Mouse (Mus musculus) CH12F3 (cell line): Measurements from ENCODE around the gene Kank4.
"Not testable (repeated sequence)": the region's sequence is repeated elsewhere in the genome, so short reads cannot be mapped to it uniquely, and the experiment has no call there.

Experiments
- in situ Hi-C: fragments of 300-500 bp; cut with MboI; formaldehyde crosslinking; loops from 2 replicates; pipeline ENCODE4 v1.14.3; 2020; ENCODE audit warnings: low sequenced_read_pairs

Gene Kank4

DNA sequence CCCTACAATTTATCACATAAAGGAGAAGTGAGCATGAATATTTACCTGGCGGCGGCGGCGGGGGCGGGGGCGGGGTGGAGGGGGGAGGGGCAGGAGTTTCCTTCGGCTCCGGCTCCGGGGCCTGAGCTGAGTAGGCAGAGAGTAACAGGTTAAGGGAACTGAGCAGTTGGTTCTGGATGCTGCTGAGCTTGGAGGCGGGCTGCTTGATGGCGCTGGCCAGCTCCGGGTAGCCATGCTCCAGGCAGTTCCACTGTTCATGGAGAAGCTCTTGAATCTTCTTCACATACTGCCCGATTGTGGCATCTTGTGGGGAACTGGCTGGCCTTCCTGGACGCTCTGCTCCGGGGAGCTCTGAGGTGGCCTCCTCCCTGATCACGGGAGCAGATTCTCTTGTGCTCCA lies 39.1 kb downstream of the Kank4 start:
- in situ Hi-C loops, result no loop called here

DNA sequence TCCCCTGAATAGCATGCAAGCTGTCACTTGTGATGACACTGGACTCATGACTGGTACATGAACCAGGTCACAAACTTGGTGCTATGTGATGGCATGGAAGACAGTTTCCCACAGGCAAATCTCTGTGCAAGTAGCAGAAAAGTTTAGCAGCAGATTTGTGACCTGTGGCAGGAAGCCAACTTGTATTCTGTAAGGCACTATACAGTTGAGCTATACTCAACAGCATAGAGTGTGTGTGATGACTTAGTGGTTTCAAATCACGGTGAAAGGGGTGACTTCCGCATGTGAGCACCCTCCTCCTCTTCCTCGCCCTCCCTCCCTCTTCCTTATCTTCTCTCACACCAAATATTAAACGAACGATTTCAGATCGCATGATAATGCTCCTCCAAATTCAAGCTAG lies 39.9 kb downstream of the Kank4 start:
- in situ Hi-C loops, result no loop called here

DNA sequence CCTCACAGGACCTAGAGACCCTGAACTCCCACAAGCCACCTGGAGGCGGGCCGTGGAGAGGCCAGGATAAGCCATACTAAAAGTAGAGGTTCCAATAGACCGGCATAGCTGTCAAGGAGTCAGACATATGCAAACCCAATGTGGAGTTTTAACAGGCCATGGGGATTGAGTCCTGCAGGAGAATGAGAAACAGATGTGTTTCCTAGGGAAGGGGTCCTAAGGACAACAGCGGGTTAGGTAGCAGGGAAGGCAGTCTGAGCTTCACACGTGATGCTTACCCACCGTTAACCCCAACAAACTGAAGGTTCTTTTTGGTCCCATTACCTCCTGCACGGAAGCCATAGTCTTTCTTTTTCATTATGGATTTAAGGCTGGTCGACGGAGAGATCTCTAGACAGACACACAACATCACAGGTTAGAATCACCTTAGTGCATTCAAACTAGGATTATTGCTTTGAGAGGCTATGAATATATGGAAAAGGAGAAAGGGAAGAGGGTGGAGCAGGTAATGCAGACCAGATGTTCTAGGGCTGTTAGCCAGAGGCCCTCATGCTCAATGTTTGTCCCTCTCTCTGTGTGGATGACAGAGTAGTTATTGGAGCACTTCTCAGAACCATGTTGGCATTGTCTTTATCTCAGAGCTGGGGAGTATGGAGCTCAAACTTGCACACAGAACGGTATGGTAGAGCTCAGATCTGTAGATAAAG lies 40.5 kb downstream of the Kank4 start:
- in situ Hi-C loops, result no loop called here

DNA sequence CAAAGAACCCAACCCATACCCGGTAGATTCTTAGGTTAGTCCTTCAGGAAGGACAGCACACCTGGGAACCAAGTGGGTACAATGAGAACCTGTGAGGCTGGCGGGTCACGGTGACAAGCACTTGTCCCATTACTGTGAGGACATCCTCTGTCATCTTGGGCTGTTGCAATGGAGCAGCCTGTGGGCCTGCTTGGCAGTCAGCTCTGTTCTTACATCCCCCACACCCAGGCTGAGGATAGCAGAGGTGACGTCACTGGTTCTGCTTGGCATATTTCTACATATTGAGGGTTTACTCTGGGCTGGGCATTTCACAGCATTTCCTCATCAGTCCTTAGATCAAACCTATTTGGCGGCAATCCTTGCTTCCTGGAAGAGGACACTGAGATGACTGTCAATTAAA lies 43.6 kb downstream of the Kank4 start:
- in situ Hi-C loops, result no loop called here

DNA sequence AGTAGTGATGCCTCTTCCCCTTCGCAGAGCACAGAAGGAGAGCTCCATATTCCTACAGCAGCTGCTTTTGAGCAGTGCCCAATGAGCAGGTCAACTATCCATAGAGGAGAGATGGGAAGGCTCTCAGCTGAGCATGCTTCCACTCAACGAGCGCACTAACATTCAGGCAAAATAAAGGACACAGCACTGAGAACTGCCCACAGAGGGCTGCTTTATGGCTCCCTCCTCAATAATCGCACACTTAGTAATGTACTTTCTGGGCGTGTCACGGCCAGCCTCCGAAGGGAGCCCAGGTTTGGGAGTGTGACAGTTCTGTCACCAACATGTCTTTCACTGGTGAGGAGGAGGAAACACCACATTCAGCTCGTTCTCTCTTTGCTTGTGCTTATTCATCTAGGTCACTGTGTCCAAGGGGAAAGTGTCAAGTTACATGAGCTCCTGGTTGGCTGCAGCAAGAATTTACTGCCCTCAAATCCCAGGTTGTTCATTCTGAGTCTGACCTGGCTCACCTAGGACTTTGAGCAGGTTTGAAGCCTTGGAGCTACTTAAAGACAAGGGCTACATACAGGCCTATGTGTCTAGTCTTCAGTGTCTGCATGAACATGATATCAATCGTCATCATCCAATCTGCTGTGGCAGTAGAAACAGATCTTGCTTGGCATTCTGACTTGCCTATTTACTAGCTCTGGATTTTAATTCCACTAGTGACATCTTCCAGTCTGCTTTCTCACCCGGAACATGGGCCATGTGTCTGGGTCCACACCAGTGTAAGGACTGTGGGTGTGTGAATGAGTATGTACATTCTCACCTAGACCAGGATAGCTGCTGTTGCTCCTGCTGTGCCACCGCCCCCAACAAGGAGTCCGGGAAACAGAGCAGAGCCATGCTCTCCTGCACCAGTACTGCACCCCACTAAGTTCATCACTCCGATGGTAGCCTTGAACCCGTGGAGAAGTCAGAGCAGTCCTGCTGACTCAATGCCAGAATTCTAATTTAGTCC lies 49.9 kb downstream of the Kank4 start:
- in situ Hi-C loops, result no loop called here

DNA sequence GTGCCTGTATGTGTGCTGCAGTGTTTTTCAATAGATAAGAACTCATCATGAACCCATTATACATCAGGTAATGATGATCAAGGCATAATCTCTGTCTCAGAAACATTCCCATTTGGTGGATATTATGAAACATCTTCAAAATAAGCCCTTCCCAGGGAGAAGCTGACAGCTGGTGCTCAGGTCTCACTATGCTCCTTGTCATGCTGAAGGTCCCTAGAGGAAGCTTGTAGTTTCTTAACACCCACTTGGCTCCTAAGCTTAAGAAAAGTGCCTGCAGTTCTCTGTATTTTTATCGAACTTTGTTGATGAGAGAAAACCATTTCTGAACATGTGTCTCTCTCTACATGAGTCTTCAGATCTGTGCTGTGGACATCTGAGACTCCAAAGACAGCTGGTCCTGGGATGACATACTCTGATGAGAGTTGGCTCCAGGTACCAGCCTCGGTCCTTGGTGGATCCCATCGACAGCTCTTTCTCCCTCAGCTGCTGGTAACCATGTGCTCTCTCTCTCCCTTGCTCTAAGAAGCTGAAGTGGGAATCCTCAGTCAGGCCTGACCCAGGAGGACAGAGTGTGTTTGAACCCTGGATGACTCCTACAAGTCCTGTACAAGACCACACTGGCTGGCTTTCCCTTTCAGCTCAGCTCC lies 58.3 kb downstream of the Kank4 start:
- in situ Hi-C loops, result no loop called here

DNA sequence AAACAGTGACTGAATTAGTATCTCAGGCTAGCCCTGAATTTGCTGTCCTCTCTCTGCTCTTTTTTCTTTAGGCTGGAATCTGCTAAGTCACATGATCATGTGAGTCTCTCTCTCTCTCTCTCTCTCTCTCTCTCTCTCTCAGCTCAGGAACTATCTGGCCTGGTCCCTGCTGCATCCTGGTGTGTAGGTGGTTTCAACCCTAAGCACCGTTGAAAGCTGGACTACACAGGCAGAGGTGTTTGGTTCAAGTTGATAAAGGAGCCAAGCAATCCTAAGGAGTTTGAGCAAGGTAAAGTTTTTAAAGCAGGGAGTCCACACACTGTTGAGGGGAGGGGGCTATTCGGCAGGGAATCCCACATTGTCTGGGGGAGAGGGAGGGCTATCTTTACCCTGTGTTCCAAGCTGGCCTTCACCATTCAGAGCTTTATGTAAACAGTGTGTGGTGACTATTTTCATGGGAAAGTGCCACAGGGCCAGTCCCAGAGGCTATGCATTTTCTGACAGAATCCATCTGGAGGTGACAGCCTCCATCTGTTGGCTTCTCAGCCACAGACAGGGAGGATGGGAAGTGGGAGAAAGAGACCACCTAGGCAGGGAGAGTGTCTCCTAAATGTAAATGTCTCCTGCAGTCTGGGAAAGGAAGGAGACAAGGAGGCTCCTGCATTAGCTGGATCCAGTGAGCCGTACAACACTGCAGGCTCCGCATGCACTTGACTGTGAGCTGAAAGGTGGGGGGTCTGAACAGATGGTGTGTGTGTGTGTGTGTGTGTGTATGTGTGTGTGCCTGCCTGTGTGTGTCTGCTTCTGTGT lies 59.1 kb downstream of the Kank4 start:
- in situ Hi-C loops, result no loop called here

DNA sequence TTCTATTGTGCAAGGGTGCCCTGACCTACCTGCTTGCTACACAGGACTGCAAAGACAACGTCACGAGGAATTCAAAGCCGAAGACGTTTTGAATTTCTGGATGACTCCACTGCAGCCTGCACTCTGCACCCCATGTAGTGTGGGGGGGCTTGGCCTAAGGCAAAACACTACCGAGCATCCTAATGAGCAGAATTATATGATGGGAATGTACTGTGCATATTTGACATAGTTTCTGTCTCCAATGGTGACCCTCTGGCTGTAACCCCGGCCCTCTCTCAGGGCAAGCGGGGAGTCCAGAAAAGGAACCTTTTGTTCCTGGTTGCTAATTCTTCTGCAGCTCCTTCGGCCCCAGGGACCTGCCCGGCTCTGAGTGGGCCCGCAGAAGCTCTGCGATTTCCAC lies 61.2 kb downstream of the Kank4 start:
- in situ Hi-C loops, result no loop called here

DNA sequence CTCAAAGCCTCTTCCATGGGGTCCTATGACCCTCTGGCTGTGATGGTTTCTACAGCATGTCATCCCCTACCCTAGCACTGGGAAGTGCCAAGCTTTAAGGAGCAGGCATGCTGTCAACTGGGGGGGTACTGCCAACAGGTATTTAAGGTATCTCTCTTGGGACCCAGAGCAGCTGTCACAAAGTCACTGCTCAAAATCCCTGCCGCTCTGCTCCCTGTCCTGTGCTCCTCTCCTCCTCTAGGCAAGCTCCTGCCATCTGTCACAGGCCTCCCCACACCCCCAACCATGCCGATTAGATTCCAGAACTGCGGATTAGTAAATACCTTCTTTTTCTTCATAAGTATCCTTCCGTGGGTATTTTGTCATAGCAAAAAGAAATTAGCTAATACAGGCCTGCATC lies 62.9 kb downstream of the Kank4 start:
- in situ Hi-C loops, result no loop called here

DNA sequence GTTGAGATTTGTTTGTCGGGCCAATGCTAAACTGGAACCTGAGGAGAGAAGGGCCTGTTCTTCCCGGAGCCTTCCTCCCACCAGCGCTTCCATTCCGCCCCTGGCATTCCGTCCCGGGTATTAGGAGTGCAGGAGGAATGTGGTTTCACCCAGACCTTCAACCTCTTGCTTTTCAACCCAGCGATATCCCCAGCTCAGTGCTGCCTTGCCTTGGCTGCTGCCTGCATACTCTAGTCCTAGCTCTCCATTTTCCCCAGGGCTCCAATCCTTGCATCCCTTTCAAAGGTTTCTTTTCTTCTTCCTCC lies 73.5 kb downstream of the Kank4 start:
- in situ Hi-C loops, result no loop called here

DNA sequence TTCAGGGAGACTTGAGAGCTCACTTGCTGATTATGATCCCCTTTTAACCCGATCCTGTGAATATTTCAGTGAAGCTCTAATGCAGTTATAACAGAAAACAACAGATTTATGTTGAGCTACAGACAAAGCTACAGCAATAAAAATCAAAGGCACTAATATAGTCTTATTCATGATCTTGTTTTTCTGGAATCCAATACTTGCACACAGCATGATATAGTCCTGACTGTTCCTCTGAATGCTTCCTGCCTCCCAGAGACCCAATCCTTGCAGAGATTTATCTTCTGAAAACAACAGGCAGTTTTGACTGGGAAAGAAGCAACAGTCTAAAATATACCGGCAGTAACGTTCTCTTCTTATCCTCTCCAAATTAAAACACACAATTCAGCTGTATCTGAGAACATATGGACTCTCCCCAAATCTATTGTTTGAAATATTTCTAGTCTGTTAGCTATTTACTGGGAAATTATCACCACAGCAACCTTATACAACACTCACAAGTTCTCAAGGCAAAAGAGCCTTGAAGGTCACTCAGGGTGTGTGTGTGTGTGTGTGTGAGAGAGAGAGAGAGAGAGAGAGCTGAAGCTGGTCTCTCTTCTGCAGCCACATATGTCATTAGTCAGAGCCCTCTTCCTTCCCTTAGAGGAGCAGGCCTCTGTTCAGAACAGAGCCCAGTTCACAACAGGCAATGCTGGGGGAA lies 74.0 kb downstream of the Kank4 start:
- in situ Hi-C loops, result no loop called here

DNA sequence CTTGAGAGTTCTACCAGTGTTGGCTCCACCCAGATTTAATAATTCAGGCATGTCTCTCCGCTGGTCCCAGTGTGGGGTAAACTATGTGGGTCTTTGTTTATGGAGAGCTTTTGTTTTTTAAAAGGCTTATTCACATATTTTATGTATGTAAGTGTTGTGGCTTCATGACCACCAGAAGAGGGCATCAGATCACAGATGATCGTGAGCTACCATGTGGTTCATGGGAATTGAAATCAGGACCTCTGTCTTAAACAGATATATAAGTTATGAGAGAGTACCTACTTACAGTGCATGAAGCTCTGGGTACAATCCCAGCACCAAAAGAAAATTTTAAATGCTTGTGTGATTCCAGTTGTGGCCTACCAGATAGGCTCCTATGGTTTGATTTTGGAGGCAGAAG lies 77.6 kb downstream of the Kank4 start:
- in situ Hi-C loops, result no loop called here

DNA sequence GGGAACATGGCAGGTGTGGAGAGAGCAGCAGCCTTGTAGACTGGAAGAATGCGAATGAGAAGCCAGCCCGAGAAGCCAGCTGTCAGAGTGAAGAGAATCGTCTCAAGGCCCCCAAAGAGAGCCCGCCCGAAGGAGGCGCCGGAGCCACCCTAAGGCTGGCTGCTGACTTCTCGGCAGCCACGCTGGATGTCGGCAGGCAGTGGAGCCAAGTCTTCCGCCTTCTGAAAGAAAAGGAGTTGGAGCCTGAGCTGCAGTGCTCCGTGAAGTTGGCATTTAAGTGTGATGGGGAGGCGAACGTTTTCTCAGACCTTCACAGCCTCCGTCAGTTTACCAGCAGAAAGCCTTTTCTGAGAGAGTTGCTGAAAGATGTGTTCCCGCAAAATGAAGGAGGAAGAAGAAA lies 83.7 kb downstream of the Kank4 start:
- in situ Hi-C loops, result no loop called here

DNA sequence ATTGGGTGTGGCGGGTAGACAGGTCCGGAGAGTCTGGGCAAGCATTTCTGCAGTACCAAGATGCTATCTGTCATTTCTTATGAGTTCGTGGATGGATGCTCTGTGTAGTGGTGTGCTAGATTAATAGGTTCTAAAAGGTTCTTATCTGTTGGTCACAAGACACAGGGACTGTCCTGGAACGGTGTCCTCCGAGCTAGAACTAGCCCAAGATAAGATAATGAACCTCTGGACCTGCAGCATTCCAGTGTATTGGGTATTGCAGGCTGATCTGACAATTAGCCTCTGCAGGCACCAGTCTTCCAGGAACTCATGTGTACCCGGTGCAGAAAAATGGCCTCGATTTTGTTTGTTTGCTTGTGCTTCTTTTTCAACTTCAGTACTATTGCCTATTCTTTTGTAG lies 88.6 kb downstream of the Kank4 start:
- in situ Hi-C loops, result no loop called here

DNA sequence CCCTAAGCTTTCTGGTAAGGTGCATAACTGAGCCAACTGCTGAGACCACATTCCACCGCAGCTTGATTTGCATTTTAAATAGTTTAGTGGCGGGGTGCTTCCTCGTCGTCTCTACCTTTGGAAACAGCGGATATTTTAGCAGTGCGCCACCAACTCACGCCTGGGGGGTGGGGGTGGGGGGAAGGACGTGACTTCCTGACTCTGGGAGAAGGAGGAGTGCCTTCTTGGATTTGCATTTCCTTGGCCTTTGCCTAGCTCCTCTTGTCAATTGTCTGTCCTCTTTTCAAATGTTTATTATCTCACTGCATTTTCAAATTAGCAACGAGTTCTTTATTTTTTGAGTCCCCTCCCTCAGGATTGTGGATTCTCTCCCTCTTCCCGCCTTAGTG lies 89.4 kb downstream of the Kank4 start:
- in situ Hi-C loops, result no loop called here

DNA sequence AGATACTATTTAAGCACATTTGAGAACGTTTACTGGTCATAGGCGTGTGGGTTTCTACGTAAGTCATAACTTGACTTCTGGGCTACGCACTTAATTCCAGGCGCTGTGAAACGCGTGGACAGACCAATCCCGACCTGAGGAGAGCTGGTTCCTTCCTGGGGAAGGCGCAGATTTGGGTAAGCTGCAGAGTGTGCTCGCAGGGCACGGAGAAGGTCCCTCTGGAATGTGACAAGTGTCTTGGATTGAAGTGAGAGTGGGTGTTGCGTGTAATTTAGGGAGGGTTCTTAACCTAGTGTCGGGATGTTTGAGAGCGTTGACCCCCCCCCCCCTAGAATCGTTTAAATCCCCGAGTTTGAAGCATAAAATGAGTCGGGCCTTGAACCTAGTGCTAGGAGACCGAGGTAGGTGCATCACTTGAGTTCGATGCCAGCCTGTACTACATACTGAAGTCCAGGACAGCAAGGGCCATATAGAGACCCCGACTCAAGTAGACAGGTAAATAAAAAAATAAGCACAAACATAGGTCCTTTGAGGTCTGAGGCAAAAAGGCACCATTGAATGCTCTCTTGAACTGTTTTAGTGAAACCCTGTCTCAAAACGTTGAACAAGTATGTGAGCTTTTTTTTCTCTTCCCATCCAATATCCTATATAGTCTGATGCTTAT lies 89.9 kb downstream of the Kank4 start:
- in situ Hi-C loops, result no loop called here

DNA sequence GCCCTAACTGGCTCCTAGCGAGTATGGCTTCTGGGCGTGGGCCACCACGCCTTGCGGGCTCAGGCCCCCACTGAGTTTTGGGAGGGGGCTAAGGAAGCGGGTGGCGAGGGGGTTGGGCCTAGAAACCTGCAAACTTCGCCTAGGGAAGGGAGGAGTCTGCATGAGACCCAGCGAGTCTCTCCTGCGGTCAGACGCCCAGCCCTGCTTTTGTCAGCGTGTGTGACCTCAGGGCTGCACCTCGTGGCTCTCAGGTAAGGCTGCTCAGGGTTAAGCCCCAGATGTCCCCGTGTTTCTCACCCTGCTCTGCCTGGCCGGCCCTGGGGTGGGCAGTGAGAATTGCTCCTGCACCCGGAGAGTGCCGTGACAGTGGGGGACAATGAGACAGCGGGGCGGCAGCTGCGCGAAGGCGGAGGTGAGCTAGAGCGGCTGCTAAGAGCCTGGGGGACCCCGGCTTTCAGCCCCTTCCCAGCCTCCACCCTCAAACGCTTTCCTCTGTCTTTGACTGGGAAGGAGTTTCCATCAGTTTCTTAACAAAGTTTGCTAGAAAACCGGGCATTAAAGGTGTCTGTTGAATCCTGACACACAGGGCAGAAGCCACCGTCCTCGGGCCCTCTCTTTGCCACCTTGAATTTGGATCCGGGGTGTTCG lies 90.6 kb downstream of the Kank4 start, which contains the start of gene L1td1:
L1td1 (plus strand) TSS at position 145 of the 648 bp plus-strand sequence.
- in situ Hi-C loops, result no loop called here

DNA sequence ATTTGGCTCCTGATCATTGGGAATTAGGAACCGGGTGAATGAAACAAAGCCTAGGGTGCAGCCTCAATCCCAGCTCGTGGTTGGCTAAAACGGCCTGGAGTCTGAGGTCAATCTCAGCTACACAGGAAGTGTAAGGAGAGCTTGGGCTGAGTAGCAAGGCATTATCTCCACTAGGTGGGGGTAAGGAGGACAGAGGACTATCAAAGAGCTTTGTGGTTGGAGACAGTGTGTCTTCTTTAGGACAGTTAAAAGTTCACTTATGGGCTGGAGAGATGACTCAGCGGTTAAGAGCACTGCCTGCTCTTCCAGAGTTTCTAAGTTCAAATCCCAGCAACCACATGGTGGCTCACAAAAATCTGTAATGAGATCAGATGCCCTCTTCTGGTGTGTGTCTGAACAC lies 91.9 kb downstream of the Kank4 start:
- in situ Hi-C loops, result no loop called here

DNA sequence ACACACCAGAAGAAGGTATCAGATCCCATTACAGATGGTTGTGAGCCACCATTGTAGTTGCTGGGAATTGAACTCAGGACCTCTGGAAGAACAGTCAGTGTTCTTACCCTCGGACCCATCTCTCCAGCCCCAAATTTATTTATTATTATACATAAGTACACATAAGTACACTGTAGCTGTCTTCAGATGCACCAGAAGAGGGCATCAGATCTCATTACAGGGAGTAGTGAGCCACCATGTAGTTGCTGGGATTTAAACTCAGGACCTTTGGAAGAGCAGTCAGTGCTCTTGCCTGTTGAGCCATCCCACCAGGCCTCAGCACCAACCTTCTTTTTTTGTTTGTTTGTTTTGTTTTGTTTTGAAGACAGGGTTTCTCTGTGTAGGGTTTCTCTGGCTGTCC lies 92.7 kb downstream of the Kank4 start:
- in situ Hi-C loops, result not testable (repeated sequence)
